Mouse (Mus musculus) monocyte, adult 2 months (primary cell): ENCODE results near the gene Dtl.

Experiments
- DNase-seq, 2 experiments: peaks; one replicate each; pipeline ENCODE4 v3.0.0; 2022; ENCODE audit warnings: low spot score in 2 of 2, low read depth in 1 of 2

The Dtl gene

GRCm38 (mm10) chr1:191575458-191576247 lies at the start of gene Dtl, which contains the start of gene Ints7:
Gene Dtl (minus strand): TSS chr1:191575544.
Gene Ints7 (plus strand): TSS chr1:191575636.
- peak; percentile 99 for DNase-seq

GRCm38 (mm10) chr1:191625026-191625425 lies 49.7 kb upstream of the Dtl start:
- DNase-seq, result no peak

DNA sequence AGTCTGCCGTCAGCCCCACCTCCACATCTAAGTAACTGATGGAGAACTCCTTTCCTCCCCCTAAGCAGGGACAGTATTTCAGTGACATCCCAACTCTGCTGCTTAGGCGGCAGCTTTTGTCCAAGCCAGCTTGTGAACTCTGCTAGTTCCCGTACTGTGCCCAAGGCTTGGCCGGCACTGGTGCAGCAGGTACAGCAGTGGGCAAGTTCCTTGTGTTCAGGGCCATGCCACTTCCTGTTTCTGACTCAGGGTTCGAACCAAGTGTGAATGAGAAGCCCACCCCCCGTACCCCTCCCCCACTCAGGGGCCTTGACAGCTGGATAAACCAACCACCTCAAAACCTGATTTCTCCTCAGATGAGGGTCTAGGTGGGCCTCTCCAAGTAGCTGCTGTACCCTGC lies 49.1 kb upstream of the Dtl start:
- DNase-seq, result no peak

- no peak for DNase-seq
Observed at GRCm38 (mm10) chr1:191622801-191623200, 47.5 kb upstream of the Dtl start.

GRCm38 (mm10) chr1:191621096-191621495 lies 45.8 kb upstream of the Dtl start:
- no peak for DNase-seq

GRCm38 (mm10) chr1:191618067-191618766 lies 42.9 kb upstream of the Dtl start:
- DNase-seq, result no peak

DNA sequence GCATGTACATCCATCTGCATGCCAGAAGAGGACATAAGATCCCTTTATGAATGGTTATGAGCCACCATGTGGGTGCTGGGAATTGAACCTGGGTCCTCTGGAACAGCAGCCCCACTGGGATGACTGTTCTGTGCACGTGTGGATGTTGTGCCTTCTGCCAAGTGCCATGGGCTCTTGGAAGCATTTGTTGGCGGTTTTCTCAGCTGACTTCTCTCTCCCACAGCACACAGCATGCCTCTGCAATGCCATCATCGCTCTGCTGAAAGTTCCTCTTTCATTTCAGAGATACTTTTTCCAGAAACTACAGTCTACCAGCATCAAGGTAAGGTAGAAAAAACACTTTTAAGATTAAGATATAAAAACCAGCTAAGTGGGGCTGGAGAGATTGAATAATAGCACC lies 42.2 kb upstream of the Dtl start:
- DNase-seq, result no peak

- DNase-seq, result no peak
Observed at GRCm38 (mm10) chr1:191616245-191616644, 40.9 kb upstream of the Dtl start.

GRCm38 (mm10) chr1:191612877-191613276 lies 37.5 kb upstream of the Dtl start:
- DNase-seq, result no peak

- DNase-seq, result no peak
Observed at GRCm38 (mm10) chr1:191611686-191612085, 36.3 kb upstream of the Dtl start.

GRCm38 (mm10) chr1:191610357-191610756 lies 35.0 kb upstream of the Dtl start:
- no peak for DNase-seq

DNA sequence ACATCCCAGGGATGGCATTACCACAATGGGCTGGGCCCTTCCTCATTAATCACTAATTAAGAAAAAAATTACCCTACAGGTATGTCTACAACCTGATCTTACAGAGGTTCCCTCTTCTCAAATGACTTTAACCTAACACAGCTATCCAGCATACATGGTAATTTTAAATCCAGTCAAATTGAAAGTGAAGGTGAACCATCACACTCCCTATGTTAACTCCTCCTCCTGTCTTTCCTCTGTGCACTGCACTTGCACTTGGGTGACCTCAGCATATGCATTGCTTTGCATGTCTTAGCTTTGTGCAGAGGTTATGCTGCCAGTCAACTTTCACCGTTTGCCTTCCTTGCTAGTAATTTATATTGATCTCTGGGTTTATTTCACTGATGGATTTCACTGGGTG lies 34.2 kb upstream of the Dtl start:
- DNase-seq, result no peak

DNA sequence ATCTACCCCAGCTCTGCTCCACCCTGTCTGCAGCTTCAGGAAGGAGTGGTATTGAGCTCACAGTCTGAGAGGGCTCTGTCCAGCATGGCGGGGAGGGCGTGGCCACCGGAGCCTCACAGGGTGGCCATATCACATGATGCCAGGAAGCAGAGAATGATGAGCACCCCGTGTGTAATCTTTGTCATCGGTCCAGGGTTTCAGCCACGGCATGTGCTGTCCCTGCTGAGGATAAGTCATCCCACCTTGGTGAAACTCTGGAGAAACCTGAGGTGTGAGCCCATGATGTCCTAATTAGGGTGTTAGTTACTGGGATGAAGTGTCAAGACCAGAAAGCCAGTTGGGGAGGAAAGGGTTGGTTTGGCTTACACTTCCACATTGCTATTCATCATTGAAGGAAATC lies 33.7 kb upstream of the Dtl start:
- no peak for DNase-seq

DNA sequence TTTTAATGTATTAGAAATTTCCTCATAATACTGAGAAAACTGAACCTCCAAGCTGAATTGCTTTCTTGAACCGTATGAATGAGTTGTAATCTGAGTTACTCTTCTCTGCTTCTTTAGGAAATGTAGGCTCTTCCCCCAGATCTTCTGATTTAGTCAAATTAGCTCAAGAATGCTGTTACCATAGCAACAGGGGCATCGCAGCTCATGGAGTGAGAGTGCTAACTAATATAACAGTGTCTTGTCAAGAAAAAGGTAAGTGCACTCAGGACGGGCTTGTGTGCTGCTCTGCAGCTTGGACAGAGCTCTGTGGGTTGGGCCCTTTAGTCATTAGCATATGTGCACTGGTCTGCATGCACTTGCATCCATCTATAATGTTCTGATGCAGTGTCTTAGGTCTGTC lies 29.3 kb upstream of the Dtl start:
- no peak for DNase-seq

GRCm38 (mm10) chr1:191599210-191599609 lies 23.9 kb upstream of the Dtl start:
- no peak for DNase-seq

DNA sequence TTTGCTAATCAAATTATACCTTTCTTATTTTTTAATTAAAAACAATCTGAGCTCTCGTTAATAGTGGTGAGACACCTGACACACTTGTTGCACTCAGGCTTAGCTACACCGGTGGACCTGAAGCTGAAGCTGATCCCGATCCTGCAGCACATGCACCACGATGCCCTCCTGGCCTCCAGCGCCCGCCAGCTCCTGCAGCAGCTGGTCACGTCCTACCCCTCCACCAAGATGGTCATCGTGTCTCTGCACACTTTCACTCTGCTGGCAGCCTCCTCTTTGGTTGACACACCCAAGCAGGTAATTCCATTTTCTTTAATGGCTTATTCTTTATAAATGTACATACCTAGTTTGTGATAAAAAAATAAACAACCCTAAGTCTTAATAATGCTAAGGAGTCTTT lies 20.7 kb upstream of the Dtl start:
- no peak for DNase-seq

GRCm38 (mm10) chr1:191592016-191592720 lies 16.8 kb upstream of the Dtl start:
- no peak for DNase-seq

- no peak for DNase-seq
Observed at GRCm38 (mm10) chr1:191588749-191589148, 13.4 kb upstream of the Dtl start.

DNA sequence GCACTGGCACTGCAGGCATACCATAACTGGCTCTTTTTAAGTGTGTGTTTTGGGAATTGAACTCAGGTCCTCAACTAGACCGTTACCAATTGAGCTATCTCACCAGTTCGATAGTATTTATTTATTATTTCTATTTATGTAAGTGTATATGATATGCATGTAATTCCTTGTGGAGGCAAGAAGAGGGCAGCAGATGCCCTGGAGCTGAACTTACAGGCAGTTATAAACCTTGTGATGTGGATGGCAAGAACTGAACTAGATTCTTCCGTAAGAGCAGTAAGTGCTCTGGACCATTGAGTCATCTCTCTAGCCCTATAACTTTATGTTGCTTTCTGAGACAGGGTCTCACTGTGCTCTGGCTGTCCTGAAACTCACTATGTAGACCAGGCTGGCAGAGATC lies 11.7 kb upstream of the Dtl start:
- no peak for DNase-seq

DNA sequence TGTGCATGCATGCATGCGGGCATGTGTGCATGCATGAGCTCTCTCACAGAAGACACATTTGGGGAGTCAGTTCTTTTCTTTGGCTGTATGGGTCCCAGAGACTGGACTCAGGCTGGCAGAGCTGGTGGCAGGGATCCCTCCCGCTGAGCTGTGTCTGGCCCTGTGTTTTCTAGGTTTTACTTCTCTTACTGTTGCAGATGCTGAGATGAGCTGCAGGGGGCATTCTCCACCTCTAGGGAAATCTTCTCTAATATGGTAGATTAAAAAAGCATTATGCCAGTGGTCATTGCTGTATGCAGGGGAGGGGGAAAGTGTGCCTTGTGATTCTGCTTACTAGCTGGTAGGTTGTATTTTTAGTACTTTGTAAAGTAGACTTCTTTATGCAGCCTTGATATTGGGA lies 10.4 kb upstream of the Dtl start:
- no peak for DNase-seq

- no peak for DNase-seq
Observed at GRCm38 (mm10) chr1:191584483-191584882, 9.1 kb upstream of the Dtl start.

GRCm38 (mm10) chr1:191583836-191584235 lies 8.5 kb upstream of the Dtl start:
- DNase-seq, result no peak
